Mouse (Mus musculus): ENCODE results near the gene Cd52.
A peak's percentile ranks its signal among the peaks of the same experiment; 100 is the strongest.

Cd52 gene

GRCm38 (mm10) chr4:134118126-134118800 is 23.4 kb upstream of the Cd52 start:
- no peak for DNase-seq

GRCm38 (mm10) chr4:134117012-134117411 is 22.1 kb upstream of the Cd52 start:
- DNase-seq, result no peak

- no peak for DNase-seq
Measured at GRCm38 (mm10) chr4:134116501-134116900, 21.6 kb upstream of the Cd52 start.

GRCm38 (mm10) chr4:134115215-134116144 is 20.6 kb upstream of the Cd52 start:
- DNase-seq, result no peak

GRCm38 (mm10) chr4:134114038-134114437 is 19.2 kb upstream of the Cd52 start:
- DNase-seq, result no peak

- DNase-seq, result no peak
Measured at GRCm38 (mm10) chr4:134113356-134113994, 18.6 kb upstream of the Cd52 start.

- no peak for DNase-seq
Measured at GRCm38 (mm10) chr4:134112403-134112802, 17.5 kb upstream of the Cd52 start.

- no peak for DNase-seq
Measured at GRCm38 (mm10) chr4:134110653-134111052, 15.8 kb upstream of the Cd52 start.

- DNase-seq, result no peak
Measured at GRCm38 (mm10) chr4:134108196-134108595, 13.3 kb upstream of the Cd52 start.

GRCm38 (mm10) chr4:134107730-134108129 is 12.8 kb upstream of the Cd52 start:
- no peak for DNase-seq

GRCm38 (mm10) chr4:134106105-134106504 is 11.2 kb upstream of the Cd52 start:
- DNase-seq, result no peak

- no peak for DNase-seq
Measured at GRCm38 (mm10) chr4:134102742-134103119, 7.8 kb upstream of the Cd52 start.

- DNase-seq, result peak; percentile 88 to 90
Measured at GRCm38 (mm10) chr4:134101979-134102741, 7.3 kb upstream of the Cd52 start, which contains the start of gene Ubxn11. TSS of gene Ubxn11 (plus strand) at chr4:134102570.

- no peak for DNase-seq
Measured at GRCm38 (mm10) chr4:134100245-134100644, 5.4 kb upstream of the Cd52 start.

GRCm38 (mm10) chr4:134098628-134099027 is 3.7 kb upstream of the Cd52 start:
- DNase-seq, result no peak

- no peak for DNase-seq
Measured at GRCm38 (mm10) chr4:134097015-134097608, 2.2 kb upstream of the Cd52 start.

- DNase-seq, result no peak
Measured at GRCm38 (mm10) chr4:134096120-134096519, 1.2 kb upstream of the Cd52 start.

GRCm38 (mm10) chr4:134094004-134094564 is 798 bp downstream of the Cd52 start:
- no peak for DNase-seq

- peak; percentile 31 to 33 for DNase-seq
Measured at GRCm38 (mm10) chr4:134092382-134093288, 2.2 kb downstream of the Cd52 start.

GRCm38 (mm10) chr4:134091225-134091529 is 3.7 kb downstream of the Cd52 start:
- DNase-seq, result no peak
